Mouse (Mus musculus): ENCODE data around the gene Eva1b. TPM values are rescaled to one million over a fixed set of nuclear protein-coding genes. Genes with fewer than 3 reads are reported as not detected.
A peak's percentile ranks its signal among the peaks of the same experiment; 100 is the strongest.
"Not testable (repeated sequence)": the region's sequence is repeated elsewhere in the genome, so short reads cannot be mapped to it uniquely, and the experiment has no call there.

Gene Eva1b
- total RNA-seq, 2 experiments from 2014 or later, result 1.6 to 2.1 TPM

DNA sequence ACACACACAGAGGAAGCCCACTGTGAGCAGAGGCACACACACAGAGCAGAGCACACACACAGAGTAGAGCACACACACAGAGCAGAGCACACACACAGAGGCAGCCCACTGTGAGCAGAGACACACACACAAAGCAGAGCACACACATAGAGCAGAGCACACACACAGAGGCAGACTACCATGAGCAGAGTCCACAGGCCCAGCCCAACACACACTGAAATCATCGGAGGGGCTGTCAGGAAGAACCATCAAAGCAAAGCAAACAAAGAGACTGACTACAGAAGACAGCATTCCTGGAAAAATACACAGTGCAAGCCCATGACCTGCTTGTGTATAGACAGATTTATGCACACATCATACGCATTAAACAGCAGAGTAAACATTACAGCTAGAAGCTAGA lies 8.3 kb downstream of the Eva1b start:
- DNase-seq, result no peak

DNA sequence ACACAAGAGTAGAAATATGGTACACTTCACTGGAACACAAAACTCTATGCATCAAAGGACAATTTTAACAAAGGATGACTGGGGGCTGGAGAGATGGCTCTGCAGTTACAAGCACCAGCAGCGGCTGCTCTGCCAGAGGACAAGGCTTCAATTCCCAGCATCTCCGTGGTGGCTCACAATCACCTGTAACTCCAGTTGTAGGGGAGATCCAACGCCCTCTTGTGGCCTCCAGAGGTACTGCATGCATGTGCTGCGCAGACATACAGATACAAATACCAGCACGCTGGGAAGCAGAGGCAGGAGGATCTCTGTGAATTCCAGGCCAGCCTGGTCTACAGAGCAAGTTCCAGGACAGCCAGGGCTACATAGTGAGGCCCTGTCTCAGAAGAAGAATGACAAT lies 9.1 kb downstream of the Eva1b start:
- DNase-seq, result no peak

DNA sequence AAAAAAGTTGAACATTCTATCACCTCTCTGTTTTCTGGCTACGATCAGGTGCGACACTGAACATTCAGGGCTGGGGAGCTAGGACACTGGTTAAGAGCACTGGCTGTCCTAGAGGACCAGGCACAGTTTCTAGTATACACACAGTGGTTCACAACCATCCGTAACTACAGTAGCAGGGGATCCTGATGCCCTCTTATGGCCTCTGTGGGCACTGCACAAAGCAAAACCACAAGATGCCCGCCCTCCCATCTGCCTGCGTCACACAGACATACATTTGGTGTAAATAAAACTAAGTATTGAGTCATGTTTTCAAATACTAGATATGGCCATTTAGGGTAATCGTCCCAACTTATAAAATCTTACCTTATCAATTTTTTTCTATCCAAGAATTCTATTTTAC lies 10.0 kb downstream of the Eva1b start:
- no peak for DNase-seq

GRCm38 (mm10) chr4:126159455-126159854 lies 11.9 kb downstream of the Eva1b start:
- no peak for DNase-seq

GRCm38 (mm10) chr4:126160981-126161380 lies 13.4 kb downstream of the Eva1b start:
- no peak for DNase-seq

GRCm38 (mm10) chr4:126161456-126161855 lies 13.9 kb downstream of the Eva1b start:
- DNase-seq, result no peak

DNA sequence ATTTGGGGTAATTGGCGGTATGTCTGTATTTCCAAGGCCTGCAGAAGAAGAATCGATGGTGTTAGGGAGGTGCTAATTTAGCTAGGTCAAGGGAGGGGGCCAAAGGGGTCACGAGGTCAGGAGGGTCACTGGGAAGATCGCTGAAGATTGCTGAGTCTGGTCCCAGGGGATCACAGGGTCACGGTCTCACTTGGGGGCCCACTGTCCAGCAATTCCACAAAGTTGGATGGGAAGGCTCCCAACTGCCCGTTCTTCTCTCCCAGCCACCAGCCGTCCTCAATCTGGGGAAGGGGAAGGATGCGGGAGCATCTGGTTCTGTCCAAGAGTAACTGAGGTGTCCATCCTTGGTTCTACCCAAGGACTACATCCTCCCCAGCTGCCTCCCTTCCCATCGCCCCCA lies 14.4 kb downstream of the Eva1b start:
- no peak for DNase-seq

- DNase-seq, result peak; percentile 80 to 82
Observed at GRCm38 (mm10) chr4:126162544-126163066, 15.1 kb downstream of the Eva1b start.

- no peak for DNase-seq
Observed at GRCm38 (mm10) chr4:126163067-126163659, 15.6 kb downstream of the Eva1b start, which contains the start of gene Sh3d21. Gene Sh3d21 (minus strand): TSS chr4:126163491.

- no peak for DNase-seq
Observed at GRCm38 (mm10) chr4:126163685-126164084, 16.1 kb downstream of the Eva1b start.

- DNase-seq, result not testable (repeated sequence)
Observed at GRCm38 (mm10) chr4:126165092-126165491, 17.5 kb downstream of the Eva1b start.

DNA sequence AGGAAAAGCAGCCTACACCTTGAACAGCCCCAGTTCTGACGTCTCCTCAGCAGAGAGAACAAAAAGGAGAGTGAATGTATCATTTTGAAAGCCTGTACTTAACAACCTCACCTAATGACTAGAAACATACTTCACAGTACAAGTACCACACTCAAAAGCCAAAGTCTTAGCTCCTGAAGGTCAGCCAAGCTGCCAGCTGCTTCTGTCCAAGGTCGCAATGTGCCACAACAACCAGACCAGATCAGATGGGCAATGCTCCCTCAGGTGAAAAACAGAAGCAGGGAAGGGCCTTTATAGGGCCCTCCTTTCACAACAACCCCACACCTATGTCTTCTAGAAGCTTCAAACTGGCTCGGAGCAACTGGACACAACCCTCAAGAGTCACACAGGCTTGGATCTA lies 18.5 kb downstream of the Eva1b start:
- DNase-seq, result no peak

- no peak for DNase-seq
Observed at GRCm38 (mm10) chr4:126168851-126169250, 21.3 kb downstream of the Eva1b start.

DNA sequence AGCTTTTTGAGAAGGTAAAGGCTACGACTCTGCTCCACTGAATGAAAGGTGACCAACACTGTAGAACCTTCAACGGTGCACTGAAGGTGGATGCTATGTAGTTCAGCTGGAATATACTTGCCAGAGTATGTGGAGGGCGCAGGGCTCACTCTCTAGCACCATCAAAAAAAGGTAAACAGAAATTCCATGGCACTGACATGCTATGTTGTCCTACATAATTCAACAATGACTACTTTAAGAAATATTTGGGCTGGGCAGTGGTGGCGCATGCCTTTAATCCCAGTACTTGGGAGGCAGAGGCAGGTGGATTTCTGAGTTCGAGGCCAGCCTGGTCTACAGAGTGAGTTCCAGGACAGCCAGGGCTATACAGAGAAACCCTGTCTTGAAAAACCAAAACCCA lies 23.2 kb downstream of the Eva1b start:
- DNase-seq, result not testable (repeated sequence)

DNA sequence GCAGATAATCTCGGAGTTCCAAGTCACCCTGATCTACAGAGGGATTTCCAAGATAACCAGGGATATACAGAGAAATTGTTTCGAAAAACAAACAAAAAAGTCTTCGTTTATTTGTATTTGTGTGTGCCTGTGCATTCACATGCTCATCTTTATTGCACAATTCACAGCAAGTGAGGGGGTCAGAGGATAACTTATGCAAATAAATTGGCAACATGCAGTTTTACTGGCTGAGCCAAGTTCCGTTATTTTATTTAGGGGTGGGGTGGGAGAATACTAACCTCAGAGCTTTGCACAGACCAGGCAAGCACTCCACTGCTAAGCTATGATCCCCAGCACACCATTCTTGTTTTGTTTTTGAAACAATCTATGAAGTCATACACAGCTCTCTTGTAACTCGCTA lies 26.3 kb downstream of the Eva1b start:
- no peak for DNase-seq

DNA sequence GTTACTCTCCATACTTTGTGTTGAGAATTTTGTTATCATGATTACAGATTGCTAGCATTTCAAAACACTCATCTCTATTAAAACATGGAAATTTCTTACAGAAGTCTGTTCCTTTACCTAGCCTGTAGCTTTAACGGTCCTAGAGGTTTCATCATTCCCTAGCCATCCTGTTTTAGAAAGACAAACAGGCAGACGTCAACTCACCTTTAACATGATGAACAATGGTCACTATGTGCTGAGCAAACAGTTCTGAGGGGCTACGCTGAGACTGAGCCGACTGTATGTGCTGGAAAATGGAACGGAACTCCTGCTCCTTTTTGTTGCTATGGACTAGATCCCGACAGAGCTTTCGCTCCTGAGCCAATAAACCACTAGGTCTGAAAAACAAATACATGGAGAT lies 28.4 kb downstream of the Eva1b start:
- not testable (repeated sequence) for DNase-seq

GRCm38 (mm10) chr4:126181170-126181957 lies 33.8 kb downstream of the Eva1b start:
- DNase-seq, result peak in 1 of 2 experiments; percentile 26

DNA sequence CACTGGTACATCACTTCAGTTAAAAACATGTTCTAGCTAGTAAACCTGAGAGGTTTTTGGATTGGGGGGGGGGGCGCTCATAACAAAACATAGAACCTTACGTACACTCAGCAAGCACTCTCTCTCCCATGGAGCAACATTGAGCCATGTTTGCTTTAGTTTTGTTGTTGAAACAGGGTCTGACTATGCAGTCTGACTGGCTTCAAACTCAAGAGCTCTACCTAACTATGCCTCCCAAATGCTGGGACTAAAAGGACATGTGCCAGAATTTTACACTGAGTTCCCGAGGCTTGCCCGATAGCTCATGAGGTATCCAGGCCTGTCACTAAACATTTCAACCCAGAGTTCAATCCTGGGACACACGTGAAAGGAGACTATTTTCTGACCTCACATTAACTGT lies 35.5 kb downstream of the Eva1b start:
- no peak for DNase-seq

- DNase-seq, result no peak
Observed at GRCm38 (mm10) chr4:126187096-126187495, 39.6 kb downstream of the Eva1b start.

- no peak for DNase-seq
Observed at GRCm38 (mm10) chr4:126190636-126191035, 43.1 kb downstream of the Eva1b start.

- DNase-seq, result no peak
Observed at GRCm38 (mm10) chr4:126194216-126194615, 46.7 kb downstream of the Eva1b start.

DNA sequence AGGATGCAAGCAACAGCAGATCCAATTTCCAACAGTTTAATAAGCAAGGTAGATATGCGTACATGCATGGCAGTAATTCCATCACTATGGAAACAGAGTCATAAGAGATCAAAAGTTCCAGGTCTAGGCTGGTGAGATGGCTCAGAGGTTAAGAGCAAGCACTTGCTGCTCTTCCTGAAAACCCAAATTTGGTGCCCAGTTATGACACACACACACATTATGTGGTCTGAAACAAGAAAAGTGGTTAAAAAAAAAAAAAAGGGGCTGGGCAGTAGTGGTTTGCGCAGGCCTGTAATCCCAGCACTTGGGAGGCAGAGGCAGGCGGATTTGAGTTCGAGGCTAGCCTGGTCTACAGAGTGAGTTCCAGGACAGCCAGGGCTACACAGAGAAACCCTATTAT lies 47.4 kb downstream of the Eva1b start:
- no peak for DNase-seq

- DNase-seq, result no peak
Observed at GRCm38 (mm10) chr4:126197485-126197884, 49.9 kb downstream of the Eva1b start.
